Mouse (Mus musculus) cerebellum, adult 2 months (tissue): ENCODE data around the gene Pla2g5. TPM values are rescaled to one million over a fixed set of nuclear protein-coding genes. Genes with fewer than 3 reads are reported as not detected.
A peak's percentile ranks its signal among the peaks of the same experiment; 100 is the strongest.

Experiments used
- DNase-seq, 2 experiments: peaks; one replicate each; pipeline ENCODE4 v3.0.0; 2021
- H3K27ac ChIP-seq: fragments of 200-500 bp; 2 replicates; pipeline ENCODE4 v1.5.1; 2012; ENCODE audit warnings: low read length, control low read depth, inconsistent platforms; ENCODE audit not compliant: insufficient read depth
- H3K27me3 ChIP-seq: fragments of 200-500 bp; 2 replicates; pipeline ENCODE4 v1.6.1; 2012; ENCODE audit warnings: inconsistent platforms, mild to moderate bottlenecking, low read length, moderate library complexity; ENCODE audit not compliant: control insufficient read depth, insufficient read depth
- H3K4me1 ChIP-seq: fragments of 200-500 bp; 2 replicates; pipeline ENCODE4 v1.6.1; 2011; ENCODE audit warnings: low read length; ENCODE audit not compliant: control insufficient read depth, insufficient read depth
- H3K4me3 ChIP-seq: fragments of 200-500 bp; replicated peaks from 2 replicates; pipeline ENCODE3; 2011; ENCODE audit warnings: mild to moderate bottlenecking, low read depth, low read length, control low read depth; ENCODE audit not compliant: insufficient read depth
- CTCF ChIP-seq: fragments of 200-500 bp; IDR thresholded peaks from 2 replicates; pipeline ENCODE4 v1.5.1; 2011; ENCODE audit warnings: low read depth, mild to moderate bottlenecking, control low read depth, low read length, moderate library complexity, borderline replicate concordance; ENCODE audit not compliant: insufficient read depth
- POLR2A ChIP-seq: fragments of 200-500 bp; IDR thresholded peaks from 2 replicates; pipeline ENCODE4 v1.6.1; 2011; ENCODE audit warnings: low read length, control low read depth, borderline replicate concordance; ENCODE audit not compliant: insufficient read depth
- WGBS: fragments of 180-500 bp; shearing (Covaris S2); methylation state at CpG from one replicate; pipeline ENCODE4 v1.1.7; 2018; 5-methylcytosine and 5-hydroxymethylcytosine counted together
- polyA plus RNA-seq: library from polyadenylated mRNA; depleted of rRNA; stranded (reverse); fragments of >200 nt; gene quantifications from 2 replicates; pipeline ENCODE4 v1.2.3, GENCODE M21; 2012

Gene Pla2g5
- polyA plus RNA-seq, 1 experiment: 2.0 TPM

- DNase-seq: no peak
- 54% methylated on average over 9 of the region's 9 CpGs for WGBS
- no peak for TF ChIP-seq CTCF
- no peak for TF ChIP-seq POLR2A
- no peak overlapping the region for H3K27ac ChIP-seq
- H3K27me3 ChIP-seq: no peaks in the 10 kb centered on the region
- no peak overlapping the region for H3K4me3 ChIP-seq
- no peaks in the 10 kb centered on the region for H3K4me1 ChIP-seq
Observed at GRCm38 (mm10) chr4:138792599-138792998, 70.7 kb downstream of the Pla2g5 start.

GRCm38 (mm10) chr4:138791452-138791851, 71.8 kb downstream of the Pla2g5 start:
- no peak for DNase-seq
- H3K4me1 ChIP-seq: no peaks in the 10 kb centered on the region
- no peak overlapping the region for H3K27ac ChIP-seq
- no peak for TF ChIP-seq POLR2A
- TF ChIP-seq CTCF: no peak
- H3K4me3 ChIP-seq: no peak overlapping the region
- H3K27me3 ChIP-seq: no peaks in the 10 kb centered on the region
- 55% methylated on average over 6 of the region's 6 CpGs for WGBS

GRCm38 (mm10) chr4:138788381-138788780, 74.9 kb downstream of the Pla2g5 start:
- WGBS: 83% methylated on average over 4 of the region's 4 CpGs
- no peak for TF ChIP-seq POLR2A
- TF ChIP-seq CTCF: no peak
- Histone ChIP-seq H3K4me1 (no peaks in the 10 kb centered on the region), H3K27me3 (no peaks in the 10 kb centered on the region), H3K4me3 (no peak overlapping the region), H3K27ac (no peak overlapping the region)
- DNase-seq: no peak

GRCm38 (mm10) chr4:138786141-138786540, 77.1 kb downstream of the Pla2g5 start:
- Histone ChIP-seq H3K4me1 (no peaks in the 10 kb centered on the region), H3K4me3 (no peak overlapping the region), H3K27me3 (no peaks in the 10 kb centered on the region), H3K27ac (no peak overlapping the region)
- 66% methylated on average over 4 of the region's 4 CpGs for WGBS
- TF ChIP-seq CTCF (no peak), POLR2A (no peak)
- DNase-seq: no peak

- TF ChIP-seq POLR2A (no peak), CTCF (peak; percentile 9; the same call in 1 of the 2 replicates)
- Histone ChIP-seq H3K4me3 (no peak overlapping the region), H3K4me1 (no peaks in the 10 kb centered on the region), H3K27ac (no peak overlapping the region), H3K27me3 (no peaks in the 10 kb centered on the region)
- WGBS: 68% methylated on average over 4 of the region's 4 CpGs
- no peak for DNase-seq
Observed at GRCm38 (mm10) chr4:138785721-138786120, 77.6 kb downstream of the Pla2g5 start.

GRCm38 (mm10) chr4:138782098-138782497, 81.2 kb downstream of the Pla2g5 start:
- TF ChIP-seq POLR2A: no peak
- no peak for TF ChIP-seq CTCF
- H3K4me1 ChIP-seq: no peaks in the 10 kb centered on the region
- H3K27ac ChIP-seq: no peak overlapping the region
- no peaks in the 10 kb centered on the region for H3K27me3 ChIP-seq
- H3K4me3 ChIP-seq: no peak overlapping the region
- no peak for DNase-seq
- WGBS: 79% methylated on average over 6 of the region's 6 CpGs

GRCm38 (mm10) chr4:138780300-138780699, 83.0 kb downstream of the Pla2g5 start:
- no peak for DNase-seq
- Histone ChIP-seq H3K27me3 (no peaks in the 10 kb centered on the region), H3K4me1 (no peaks in the 10 kb centered on the region), H3K4me3 (no peak overlapping the region), H3K27ac (no peak overlapping the region)
- TF ChIP-seq POLR2A (no peak), CTCF (no peak)
- WGBS: 90% methylated on average over 5 of the region's 5 CpGs

- 53% methylated on average over 20 of the region's 20 CpGs for WGBS
- Histone ChIP-seq H3K27ac (no peak overlapping the region), H3K4me3 (no peak overlapping the region), H3K4me1 (no peaks in the 10 kb centered on the region), H3K27me3 (no peaks in the 10 kb centered on the region)
- DNase-seq: no peak
- TF ChIP-seq POLR2A: no peak
- TF ChIP-seq CTCF: no peak
Observed at GRCm38 (mm10) chr4:138777417-138778407, 85.6 kb downstream of the Pla2g5 start.
